Mouse (Mus musculus): ENCODE measurements around the gene Slc17a3. TPM values are rescaled to one million over a fixed set of nuclear protein-coding genes. Genes with fewer than 3 reads are reported as not detected.

Gene Slc17a3
- polyA plus RNA-seq, 1 experiment from 2014 or later, result not detected

DNA sequence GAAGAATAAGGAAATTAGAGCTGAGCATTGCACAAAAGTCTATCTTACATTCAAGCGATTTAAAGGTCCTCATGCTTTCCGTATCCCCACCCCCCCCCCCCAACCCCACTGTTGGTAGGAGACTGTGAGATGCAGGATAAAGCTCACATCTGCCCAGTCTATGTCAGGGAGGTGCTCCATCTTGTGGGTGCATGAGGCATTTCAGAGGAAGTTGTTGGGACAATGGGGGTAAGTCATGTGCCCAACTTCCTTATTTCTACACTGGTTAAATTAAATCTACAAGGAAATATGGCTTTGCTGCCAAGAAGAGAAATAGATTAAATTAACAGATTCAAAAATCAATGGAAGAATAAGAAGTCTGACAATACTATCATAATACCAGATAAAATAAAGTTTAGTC, 46.3 kb downstream of the Slc17a3 start:
- ATAC-seq (ENCODE audit: insufficient number of reproducible peaks, insufficient read depth, low FRiP score, low read depth), result no peak
- H3K4me3 ChIP-seq (ENCODE audit: low read depth, low read length), result no peak overlapping the region

GRCm38 (mm10) chr13:23887026-23887725, 47.9 kb downstream of the Slc17a3 start:
- ATAC-seq (ENCODE audit: insufficient number of reproducible peaks, insufficient read depth, low FRiP score, low read depth), result no peak
- H3K9me3 ChIP-seq (ENCODE audit: control insufficient read depth, low read depth, low read length), result no peaks in the 10 kb centered on the region
- no peaks in the 10 kb centered on the region for H3K36me3 ChIP-seq (ENCODE audit: control insufficient read depth, insufficient read depth, low read length)
- H3K4me1 ChIP-seq (ENCODE audit: control insufficient read depth, insufficient read depth, low read length), result no peaks in the 10 kb centered on the region
- H3K4me2 ChIP-seq (replicated peaks; ENCODE audit: low read depth, low read length), result no peak overlapping the region
- no peaks in the 10 kb centered on the region for H3K27me3 ChIP-seq (ENCODE audit: control insufficient read depth, insufficient read depth, low read length)
- no peak overlapping the region for H3K9ac ChIP-seq (replicated peaks; ENCODE audit: low read depth, low read length)
- H3K27ac ChIP-seq (ENCODE audit: low read length), result no peak overlapping the region
- no peak overlapping the region for H3K4me3 ChIP-seq (ENCODE audit: low read depth, low read length)
- WGBS, result 78% methylated on average over 3 of the region's 3 CpGs

More for the DNA sequence above, 46.3 kb downstream of the Slc17a3 start:
- no peak overlapping the region for H3K4me2 ChIP-seq (replicated peaks; ENCODE audit: low read depth, low read length)
- H3K9ac ChIP-seq (replicated peaks; ENCODE audit: low read depth, low read length), result no peak overlapping the region
- no peaks in the 10 kb centered on the region for H3K9me3 ChIP-seq (ENCODE audit: control insufficient read depth, low read depth, low read length)
- H3K27ac ChIP-seq (ENCODE audit: low read length), result no peak overlapping the region
- no peaks in the 10 kb centered on the region for H3K4me1 ChIP-seq (ENCODE audit: control insufficient read depth, insufficient read depth, low read length)
- WGBS, result 44% methylated on average over 2 of the region's 2 CpGs
- H3K27me3 ChIP-seq (ENCODE audit: control insufficient read depth, insufficient read depth, low read length), result no peaks in the 10 kb centered on the region
- no peaks in the 10 kb centered on the region for H3K36me3 ChIP-seq (ENCODE audit: control insufficient read depth, insufficient read depth, low read length)

- Histone ChIP-seq H3K27ac (ENCODE audit: low read length) (no peak overlapping the region), H3K4me1 (ENCODE audit: control insufficient read depth, insufficient read depth, low read length) (no peaks in the 10 kb centered on the region), H3K36me3 (ENCODE audit: control insufficient read depth, insufficient read depth, low read length) (no peaks in the 10 kb centered on the region), H3K9ac (replicated peaks; ENCODE audit: low read depth, low read length) (no peak overlapping the region), H3K4me2 (replicated peaks; ENCODE audit: low read depth, low read length) (no peak overlapping the region), H3K9me3 (ENCODE audit: control insufficient read depth, low read depth, low read length) (no peaks in the 10 kb centered on the region), H3K4me3 (ENCODE audit: low read depth, low read length) (no peak overlapping the region), H3K27me3 (ENCODE audit: control insufficient read depth, insufficient read depth, low read length) (no peaks in the 10 kb centered on the region)
- WGBS, result 45% methylated on average over 6 of the region's 6 CpGs
- peak; percentile 18; the same call in 1 of the 2 replicates for ATAC-seq (ENCODE audit: insufficient number of reproducible peaks, insufficient read depth, low FRiP score, low read depth)
Observed at GRCm38 (mm10) chr13:23889011-23889605, 49.9 kb downstream of the Slc17a3 start.

DNA sequence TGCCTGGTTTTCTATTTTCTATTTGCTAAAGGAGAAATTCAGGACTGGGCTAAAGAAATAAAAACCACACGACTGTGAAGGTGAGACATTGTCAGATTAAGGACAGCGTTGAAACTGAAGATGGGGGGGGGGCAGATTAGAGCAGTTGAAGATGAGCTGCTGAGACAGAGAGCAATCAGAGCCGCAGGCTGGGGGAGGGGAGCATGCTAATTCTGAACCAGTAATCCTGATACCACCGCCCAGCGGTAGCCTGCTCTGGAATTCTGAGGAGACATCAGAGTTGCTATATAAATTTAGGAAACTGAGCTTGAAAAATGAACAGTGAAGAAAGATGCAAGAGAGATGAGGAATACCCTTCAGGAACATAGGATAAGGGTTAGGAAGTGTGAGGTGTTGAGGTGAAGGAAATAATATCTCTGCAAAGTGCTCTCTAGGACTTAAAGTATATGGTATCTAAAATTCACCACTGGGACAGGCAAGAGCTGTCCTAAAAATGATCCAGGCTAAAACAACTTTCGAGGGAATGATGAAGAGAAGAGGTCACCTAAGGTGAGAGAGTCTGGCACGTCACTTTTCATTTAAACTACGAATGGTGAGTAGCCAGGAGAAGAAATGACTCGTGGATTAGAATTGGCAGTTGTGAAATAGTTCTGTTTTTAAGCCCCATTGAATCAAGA, 53.5 kb downstream of the Slc17a3 start:
- Histone ChIP-seq H3K9ac (replicated peaks; ENCODE audit: low read depth, low read length) (no peak overlapping the region), H3K9me3 (ENCODE audit: control insufficient read depth, low read depth, low read length) (no peaks in the 10 kb centered on the region), H3K4me1 (ENCODE audit: control insufficient read depth, insufficient read depth, low read length) (no peaks in the 10 kb centered on the region), H3K4me2 (replicated peaks; ENCODE audit: low read depth, low read length) (no peak overlapping the region), H3K36me3 (ENCODE audit: control insufficient read depth, insufficient read depth, low read length) (no peaks in the 10 kb centered on the region), H3K27ac (ENCODE audit: low read length) (no peak overlapping the region), H3K27me3 (ENCODE audit: control insufficient read depth, insufficient read depth, low read length) (no peaks in the 10 kb centered on the region), H3K4me3 (ENCODE audit: low read depth, low read length) (no peak overlapping the region)
- WGBS, result 28% methylated on average over 9 of the region's 9 CpGs
- ATAC-seq (ENCODE audit: insufficient number of reproducible peaks, insufficient read depth, low FRiP score, low read depth), result no peak

- Histone ChIP-seq H3K36me3 (ENCODE audit: control insufficient read depth, insufficient read depth, low read length) (no peaks in the 10 kb centered on the region), H3K9me3 (ENCODE audit: control insufficient read depth, low read depth, low read length) (no peaks in the 10 kb centered on the region), H3K9ac (replicated peaks; ENCODE audit: low read depth, low read length) (no peak overlapping the region), H3K4me2 (replicated peaks; ENCODE audit: low read depth, low read length) (no peak overlapping the region), H3K4me1 (ENCODE audit: control insufficient read depth, insufficient read depth, low read length) (no peaks in the 10 kb centered on the region), H3K4me3 (ENCODE audit: low read depth, low read length) (no peak overlapping the region), H3K27me3 (ENCODE audit: control insufficient read depth, insufficient read depth, low read length) (no peaks in the 10 kb centered on the region), H3K27ac (ENCODE audit: low read length) (no peak overlapping the region)
- ATAC-seq (ENCODE audit: insufficient number of reproducible peaks, insufficient read depth, low FRiP score, low read depth), result no peak
- WGBS, result 54% methylated on average over 4 of the region's 4 CpGs
Observed at GRCm38 (mm10) chr13:23893269-23893593, 54.0 kb downstream of the Slc17a3 start.

DNA sequence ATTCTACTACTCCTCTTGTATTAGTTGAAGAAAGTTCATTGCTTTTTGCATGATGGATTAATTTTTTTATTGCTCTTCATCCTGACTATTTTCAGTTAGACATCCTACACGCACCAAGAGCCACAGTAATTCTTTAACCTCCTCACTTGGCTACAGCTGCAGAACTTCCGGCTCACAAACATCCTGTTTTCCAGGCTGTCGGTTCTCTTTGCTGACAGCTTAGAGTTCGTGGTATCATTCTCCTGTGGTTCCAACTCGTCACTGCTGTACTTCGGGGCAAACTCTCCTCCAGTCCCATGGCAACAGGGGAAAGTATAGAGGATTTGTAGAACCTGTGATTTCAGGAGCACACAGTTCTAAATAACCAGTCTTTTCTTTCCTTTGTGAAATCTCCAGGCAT, 59.0 kb downstream of the Slc17a3 start:
- Histone ChIP-seq H3K4me1 (ENCODE audit: control insufficient read depth, insufficient read depth, low read length) (no peaks in the 10 kb centered on the region), H3K27ac (ENCODE audit: low read length) (no peak overlapping the region), H3K4me3 (ENCODE audit: low read depth, low read length) (no peak overlapping the region), H3K9ac (replicated peaks; ENCODE audit: low read depth, low read length) (no peak overlapping the region), H3K36me3 (ENCODE audit: control insufficient read depth, insufficient read depth, low read length) (no peaks in the 10 kb centered on the region), H3K4me2 (replicated peaks; ENCODE audit: low read depth, low read length) (no peak overlapping the region), H3K27me3 (ENCODE audit: control insufficient read depth, insufficient read depth, low read length) (no peaks in the 10 kb centered on the region), H3K9me3 (ENCODE audit: control insufficient read depth, low read depth, low read length) (no peaks in the 10 kb centered on the region)
- no peak for ATAC-seq (ENCODE audit: insufficient number of reproducible peaks, insufficient read depth, low FRiP score, low read depth)
- 55% methylated on average over 6 of the region's 6 CpGs for WGBS

- 92% methylated on average over 5 of the region's 5 CpGs for WGBS
- Histone ChIP-seq H3K4me3 (ENCODE audit: low read depth, low read length) (no peak overlapping the region), H3K4me2 (replicated peaks; ENCODE audit: low read depth, low read length) (no peak overlapping the region)
Observed at GRCm38 (mm10) chr13:23906906-23907305, 67.7 kb downstream of the Slc17a3 start.

DNA sequence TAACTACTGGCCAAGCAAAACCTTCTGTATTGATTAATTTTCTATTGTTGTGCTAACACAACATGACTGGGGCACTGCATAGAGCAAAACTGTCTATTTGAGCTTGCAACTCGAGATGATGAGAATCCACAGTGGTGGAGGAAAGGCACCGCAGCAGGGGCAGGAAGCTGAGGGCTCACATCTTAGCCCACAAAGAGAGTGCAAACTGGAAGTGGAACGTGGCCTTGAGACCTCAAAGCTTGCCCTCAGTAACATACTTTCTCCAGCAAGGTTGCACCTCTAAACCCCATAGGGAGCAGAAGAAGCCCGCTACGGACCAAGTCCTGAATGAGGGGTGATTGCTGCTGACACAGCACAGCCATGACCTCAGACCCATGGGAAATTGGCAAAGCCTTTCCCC, 70.9 kb downstream of the Slc17a3 start:
- WGBS, result 78% methylated on average over 5 of the region's 5 CpGs
- no peak for ATAC-seq (ENCODE audit: insufficient number of reproducible peaks, insufficient read depth, low FRiP score, low read depth)
- H3K36me3 ChIP-seq (ENCODE audit: control insufficient read depth, insufficient read depth, low read length), result no peaks in the 10 kb centered on the region
- H3K9me3 ChIP-seq (ENCODE audit: control insufficient read depth, low read depth, low read length), result no peaks in the 10 kb centered on the region
- no peak overlapping the region for H3K9ac ChIP-seq (replicated peaks; ENCODE audit: low read depth, low read length)
- no peaks in the 10 kb centered on the region for H3K27me3 ChIP-seq (ENCODE audit: control insufficient read depth, insufficient read depth, low read length)
- H3K4me3 ChIP-seq (ENCODE audit: low read depth, low read length), result no peak overlapping the region
- H3K27ac ChIP-seq (ENCODE audit: low read length), result no peak overlapping the region
- no peak overlapping the region for H3K4me2 ChIP-seq (replicated peaks; ENCODE audit: low read depth, low read length)
- H3K4me1 ChIP-seq (ENCODE audit: control insufficient read depth, insufficient read depth, low read length), result 0 out of 2 replicates have a peak, but pooled peaks cover under 1% of the 10 kb centered on the region

More at GRCm38 (mm10) chr13:23906906-23907305, 67.7 kb downstream of the Slc17a3 start:
- H3K36me3 ChIP-seq (ENCODE audit: control insufficient read depth, insufficient read depth, low read length), result no peaks in the 10 kb centered on the region
- H3K9ac ChIP-seq (replicated peaks; ENCODE audit: low read depth, low read length), result no peak overlapping the region
- H3K27me3 ChIP-seq (ENCODE audit: control insufficient read depth, insufficient read depth, low read length), result no peaks in the 10 kb centered on the region
- no peaks in the 10 kb centered on the region for H3K4me1 ChIP-seq (ENCODE audit: control insufficient read depth, insufficient read depth, low read length)
- ATAC-seq (ENCODE audit: insufficient number of reproducible peaks, insufficient read depth, low FRiP score, low read depth), result no peak
- no peak overlapping the region for H3K27ac ChIP-seq (ENCODE audit: low read length)
- no peaks in the 10 kb centered on the region for H3K9me3 ChIP-seq (ENCODE audit: control insufficient read depth, low read depth, low read length)
